Mouse (Mus musculus) induced T-regulatory cell, adult 2 months (primary cell): ENCODE data around the gene Npas4.
"Not testable (repeated sequence)": the region's sequence is repeated elsewhere in the genome, so short reads cannot be mapped to it uniquely, and the experiment has no call there.

Source experiments
- DNase-seq: peaks from one replicate; pipeline ENCODE4 v3.0.0-alpha.2; 2012; ENCODE audit warnings: low read depth

The Npas4 gene

DNA sequence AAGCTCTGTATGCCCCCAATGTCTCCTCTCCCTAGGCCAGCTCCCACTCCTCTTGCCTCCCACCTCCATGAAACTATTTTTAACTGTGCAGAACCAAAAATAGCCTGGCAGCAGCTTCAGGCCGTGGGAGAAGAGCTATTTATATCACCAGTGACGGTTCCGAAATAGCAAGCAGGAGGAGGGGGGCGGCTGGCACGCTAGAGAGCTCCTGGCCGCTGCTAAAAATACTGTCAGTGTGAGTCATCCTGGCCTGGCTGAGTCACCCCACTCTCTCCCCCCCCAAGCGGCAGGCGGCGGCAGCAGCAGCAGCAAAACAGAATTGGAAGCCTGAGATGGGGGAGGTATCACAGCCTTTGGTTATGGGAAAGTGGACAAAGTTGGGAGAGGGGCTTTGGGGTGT lies 2.8 kb upstream of the Npas4 start:
- peak; percentile 62 for DNase-seq

- peak; percentile 57 for DNase-seq
These were observed 2.3 kb upstream of the Npas4 start for GRCm38 (mm10) chr19:4992371-4992770.

DNA sequence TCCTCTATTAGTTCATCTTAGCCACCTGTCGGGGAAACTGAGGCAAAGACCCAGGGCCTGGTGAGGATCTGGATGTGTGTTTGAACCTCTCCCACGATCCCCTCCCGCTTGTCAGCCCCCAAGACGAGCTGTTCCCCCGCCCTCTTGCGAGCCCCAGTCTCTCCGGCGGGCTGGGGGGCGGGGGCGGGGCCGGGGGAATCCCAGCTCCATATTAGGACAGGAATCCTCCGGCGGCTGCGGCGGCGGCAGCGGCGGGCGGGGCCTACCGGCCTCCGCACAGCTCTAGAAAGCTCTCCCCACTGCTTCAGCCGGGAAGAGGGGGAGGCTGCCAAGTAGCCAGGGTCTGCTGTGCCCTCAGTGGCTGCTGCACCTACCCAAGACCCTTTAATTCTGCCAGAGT lies 600 bp upstream of the Npas4 start:
- no peak for DNase-seq

- DNase-seq: no peak
These were observed 471 bp downstream of the Npas4 start for GRCm38 (mm10) chr19:4989434-4990255.

GRCm38 (mm10) chr19:4989013-4989412 lies 1.1 kb downstream of the Npas4 start:
- peak; percentile 90 for DNase-seq

GRCm38 (mm10) chr19:4981767-4982166 lies 8.3 kb downstream of the Npas4 start:
- DNase-seq: peak; percentile 85

- DNase-seq: peak; percentile 66
These were observed 21.9 kb downstream of the Npas4 start for GRCm38 (mm10) chr19:4968236-4968635.

GRCm38 (mm10) chr19:4961928-4962601 lies 28.1 kb downstream of the Npas4 start, which contains the start of gene Mrpl11:
Gene Mrpl11, plus strand, starts transcription at chr19:4962147.
- peak; percentile 97 for DNase-seq

DNA sequence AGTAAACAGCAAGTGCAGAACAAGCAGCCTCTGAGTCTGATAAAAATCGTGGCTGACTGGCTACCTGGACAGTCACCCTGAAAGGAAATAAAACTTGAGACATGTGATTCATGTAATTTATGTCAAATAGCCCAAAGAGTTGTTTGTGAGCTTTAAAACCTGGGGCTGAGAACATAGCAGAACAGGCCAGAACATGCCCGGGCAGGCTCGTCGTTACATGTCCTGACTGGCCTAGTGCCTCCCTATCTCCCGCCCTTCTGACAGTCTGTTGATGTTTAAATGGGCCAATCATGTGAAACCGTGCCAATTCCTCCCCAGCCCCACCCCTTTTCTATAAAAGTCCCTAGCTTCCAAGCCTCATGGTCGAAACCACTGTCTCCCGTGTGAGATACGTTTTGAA lies 41.5 kb downstream of the Npas4 start:
- DNase-seq: not testable (repeated sequence)

DNA sequence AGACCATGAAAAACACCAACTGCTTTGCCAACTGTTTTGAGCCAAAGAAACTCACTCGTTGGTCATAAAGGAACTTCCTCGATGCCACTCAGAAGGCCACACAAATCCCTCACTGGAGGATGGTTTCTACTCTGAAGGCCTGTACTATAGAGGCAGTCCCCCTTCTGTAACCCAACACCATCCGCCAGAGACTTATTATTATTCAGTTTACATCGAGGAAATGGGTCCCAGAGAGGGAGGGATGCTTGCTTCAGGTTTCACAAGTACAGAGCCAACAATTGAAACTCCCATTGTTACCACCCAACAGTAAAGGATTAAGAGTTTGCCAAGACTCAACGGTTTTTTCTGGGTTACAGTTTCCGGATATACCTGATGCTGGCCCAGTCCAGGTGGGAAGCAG lies 44.6 kb downstream of the Npas4 start:
- no peak for DNase-seq

DNA sequence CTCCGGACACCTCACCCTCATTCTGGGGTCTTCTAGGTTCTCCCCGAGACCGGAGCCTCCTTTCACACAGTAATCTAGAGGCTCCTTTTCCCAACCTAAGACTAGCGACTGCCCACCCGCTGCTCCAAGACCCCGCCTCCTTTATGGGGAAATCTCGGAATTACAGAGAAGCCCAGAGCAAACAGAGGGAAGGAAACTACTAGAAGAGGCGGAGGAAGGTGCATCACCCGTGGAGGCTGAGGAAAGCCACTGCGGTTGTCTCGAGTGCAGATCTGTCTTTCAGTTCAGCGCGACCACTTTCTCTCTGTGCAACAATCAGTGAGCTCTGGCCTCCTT lies 46.9 kb downstream of the Npas4 start:
- no peak for DNase-seq

DNA sequence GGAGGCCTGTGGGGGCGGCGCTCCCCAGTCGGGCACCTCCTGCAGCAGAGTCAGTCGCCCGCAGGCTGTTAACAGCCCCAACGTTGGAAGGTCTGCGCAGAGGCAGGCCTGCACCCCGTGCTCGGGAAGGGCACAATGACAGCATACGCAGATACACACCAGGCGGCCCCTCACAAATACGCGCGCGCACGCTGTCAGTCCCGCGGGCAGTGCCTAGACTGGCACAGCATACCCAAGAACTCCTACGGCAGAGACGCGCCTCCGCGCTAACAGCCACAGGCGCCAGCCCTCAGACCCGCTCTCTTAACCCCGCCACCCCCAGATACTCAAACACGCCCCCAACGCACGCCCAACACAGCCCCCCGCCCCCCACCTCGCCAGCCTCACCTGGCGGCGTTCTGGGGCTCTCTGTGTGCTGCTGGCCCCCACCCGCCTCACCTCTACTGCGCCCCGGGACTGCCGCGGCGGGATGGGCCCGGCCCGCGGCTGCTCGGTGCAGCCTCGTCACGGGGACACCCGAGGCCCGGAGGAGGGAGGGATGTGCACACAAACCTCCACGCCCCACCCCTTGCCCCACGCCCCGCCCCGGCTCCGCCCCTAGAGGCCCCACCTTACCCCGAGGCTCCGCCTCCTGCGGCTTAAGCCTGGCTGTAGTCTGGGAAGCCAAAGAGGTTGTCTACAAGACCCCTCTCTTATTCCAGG lies 47.4 kb downstream of the Npas4 start, which contains the start of gene Peli3:
TSS of gene Peli3 (minus strand) at position 577 of the 702 bp plus-strand sequence.
- peak; percentile 80 for DNase-seq

DNA sequence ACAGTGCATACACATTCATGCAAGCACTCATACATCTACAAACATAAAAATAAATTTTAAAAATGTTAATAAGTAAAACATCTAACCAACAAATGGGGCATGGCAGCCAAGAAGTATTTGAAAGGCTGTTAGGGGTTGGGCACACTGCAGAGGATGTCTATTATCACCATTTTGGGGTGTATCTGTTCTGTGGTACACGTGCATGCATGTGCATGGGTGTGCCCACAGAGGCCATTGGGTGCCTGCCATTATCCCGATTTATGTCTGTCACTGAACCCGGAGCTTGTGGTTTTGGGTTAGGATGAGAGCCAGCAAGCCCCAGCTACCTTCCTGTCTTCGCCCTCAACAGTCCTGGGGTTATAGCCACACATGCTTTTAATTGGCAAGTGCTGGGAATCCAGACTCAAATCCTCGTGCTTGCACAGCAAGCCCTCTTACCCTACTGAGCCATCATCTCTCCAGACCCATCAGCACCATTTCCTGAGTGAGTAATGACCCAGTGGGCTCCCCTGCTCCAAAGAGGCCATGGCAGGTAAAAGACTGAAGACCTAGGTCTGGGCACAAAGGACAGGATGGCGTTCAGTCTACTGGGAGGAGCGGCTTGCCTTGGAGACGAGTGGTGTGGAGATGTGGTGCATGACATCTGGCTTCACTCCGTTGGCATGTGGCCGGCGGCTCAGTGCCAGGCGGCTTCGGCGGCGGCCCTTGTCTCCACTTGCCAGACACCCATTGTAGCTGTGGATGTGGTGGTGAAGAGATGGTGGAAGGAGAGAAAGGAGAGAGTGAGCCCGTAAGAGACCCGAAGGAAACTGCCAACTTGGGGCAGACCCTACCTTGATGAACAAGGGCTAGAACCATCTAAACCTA lies 52.4 kb downstream of the Npas4 start:
- no peak for DNase-seq

GRCm38 (mm10) chr19:4936896-4937295 lies 53.2 kb downstream of the Npas4 start:
- DNase-seq: no peak
